Mouse (Mus musculus) B cell, adult 2 months (primary cell): ENCODE measurements around the gene Vmn2r16.

Source experiments
- DNase-seq, 2 experiments: peaks; one replicate each; pipeline ENCODE4 v3.0.0; 2022

Vmn2r16 gene

DNA sequence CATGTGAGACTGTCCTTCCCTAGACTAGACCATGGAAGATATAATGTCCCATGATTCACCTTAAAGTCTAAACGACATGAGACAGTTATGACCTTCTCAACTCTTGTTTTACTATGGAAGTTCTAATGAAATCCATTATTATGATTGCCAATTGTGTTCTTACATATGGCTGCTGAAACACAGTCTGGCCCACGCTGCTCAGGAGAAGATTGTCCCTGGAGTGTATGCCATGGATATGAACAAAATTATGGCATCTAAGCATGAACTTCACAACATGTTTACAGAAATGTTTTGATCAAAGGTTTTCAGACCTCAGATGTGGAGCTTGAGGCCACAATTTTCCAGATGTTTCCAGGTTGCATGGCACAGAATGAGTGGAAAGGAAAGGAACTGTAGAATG, at the start of gene Vmn2r16:
Gene Vmn2r16, plus strand, starts transcription at position 301 of the 400 bp plus-strand sequence.
- DNase-seq, result no peak

- DNase-seq, result no peak
These were observed 35.3 kb upstream of the Vmn2r16 start for GRCm38 (mm10) chr5:109294655-109295054.

- no peak for DNase-seq
These were observed 32.4 kb upstream of the Vmn2r16 start, which contains the start of gene Vmn2r15 for GRCm38 (mm10) chr5:109297544-109297943. TSS of gene Vmn2r15 (minus strand) at chr5:109297644.

DNA sequence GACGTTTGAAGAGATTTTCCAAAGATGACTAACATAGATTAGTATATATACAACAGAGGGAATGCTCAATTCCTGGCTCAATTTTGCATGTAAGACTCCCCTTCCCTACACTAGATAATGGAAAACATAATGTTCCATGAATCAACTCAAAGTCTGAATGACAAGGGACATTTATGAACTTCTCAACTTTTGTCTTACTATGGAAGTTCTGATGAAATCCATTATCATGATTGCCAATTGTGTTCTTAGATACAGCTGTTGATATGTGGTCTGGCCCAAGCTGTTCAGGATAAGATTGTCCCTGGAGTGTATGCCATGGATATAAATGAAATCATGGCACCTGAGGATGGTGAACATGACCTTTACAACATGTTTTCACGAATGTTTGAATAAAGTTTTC, 89.4 kb downstream of the Vmn2r16 start, which contains the start of gene Vmn2r17:
Gene Vmn2r17, plus strand, starts transcription at position 301 of the 400 bp plus-strand sequence.
- no peak for DNase-seq
